8 mouse cellular contexts compared by ENCODE assay signal in the genomic region with DNA sequence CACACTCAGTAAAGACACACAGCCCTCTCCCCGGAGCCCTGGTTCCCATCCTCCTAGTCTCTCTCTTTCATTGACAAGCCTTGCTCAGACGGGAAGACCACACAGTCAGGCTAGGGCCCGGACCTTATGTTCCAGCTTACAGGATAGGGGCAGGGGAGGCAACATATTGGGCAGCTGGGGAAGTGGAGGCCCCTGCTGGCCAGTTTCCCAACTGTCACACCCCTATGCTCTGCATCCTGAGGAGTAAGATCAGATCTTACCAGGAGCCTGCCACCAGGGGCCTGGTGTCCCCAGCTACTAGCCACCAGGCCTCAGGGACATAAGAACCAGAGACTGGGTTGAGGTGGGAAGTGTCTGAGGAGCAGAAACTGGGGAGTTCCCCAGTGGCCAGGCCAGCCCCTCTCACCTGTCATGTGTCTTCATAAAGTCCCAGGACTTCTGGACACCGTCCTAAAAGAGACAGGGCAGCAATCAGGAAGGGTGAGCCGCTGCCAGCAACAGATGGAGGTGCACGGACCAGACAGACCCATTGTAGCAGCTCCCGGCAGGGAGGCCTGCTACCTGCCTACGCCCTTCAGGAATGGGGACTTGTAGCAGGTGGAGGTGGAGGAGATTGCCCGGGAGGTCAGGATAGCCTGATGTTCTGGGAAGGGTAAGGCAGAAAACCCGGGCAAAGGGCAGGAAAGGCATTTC. TPM values are rescaled to one million over a fixed set of nuclear protein-coding genes. Genes with fewer than 3 reads are reported as not detected.
DNase-seq lines count a peak whose midpoint lies in the region; ATAC-seq lines count a peak whose summit lies in the region.

No protein-coding gene starts in this region.

- ATAC-seq in intestine, embryonic 16.5 days, result no peak
- no peak for ATAC-seq in intestine, embryonic 15.5 days
- ATAC-seq in common myeloid progenitor, adult 5-6 weeks (replicated peaks; ENCODE audit: low read depth, poor library complexity, severe bottlenecking), result peak; percentile 48
- peak; percentile 35 for ATAC-seq in megakaryocyte-erythroid progenitor cell, adult 5-6 weeks (replicated peaks; ENCODE audit: low FRiP score, low TSS enrichment, poor library complexity, severe bottlenecking)

- peak overlapping the region; percentile 35; the same call in 1 of the 2 replicates for H3K9ac ChIP-seq in intestine, embryonic 16.5 days (ENCODE audit: low read depth, low read length)
- no peak overlapping the region for H3K9ac ChIP-seq in intestine, embryonic 15.5 days

- no peaks in the 10 kb centered on the region for H3K36me3 ChIP-seq in intestine, embryonic 16.5 days (ENCODE audit: control insufficient read depth, insufficient read depth, low read length)
- no peaks in the 10 kb centered on the region for H3K36me3 ChIP-seq in intestine, embryonic 15.5 days

- no peaks in the 10 kb centered on the region for H3K27me3 ChIP-seq in intestine, embryonic 16.5 days (replicated peaks; ENCODE audit: control insufficient read depth, insufficient read depth, low read length)
- no peaks in the 10 kb centered on the region for H3K27me3 ChIP-seq in intestine, embryonic 15.5 days (replicated peaks)

- peak; percentile 37 for DNase-seq in ES-CJ7 (ENCODE audit: low read depth, low spot score)
- DNase-seq in spleen, postnatal 10 days (ENCODE audit: low spot score in 2 of 2), result no peak
- DNase-seq in ovary, postnatal 10 days (ENCODE audit: low spot score), result no peak
- no peak for DNase-seq in urinary bladder, postnatal 14 days (ENCODE audit: low spot score)

- WGBS in intestine, embryonic 16.5 days, result 56% methylated on average over 10 of the region's 10 CpGs
- 61% methylated on average over 10 of the region's 10 CpGs for WGBS in intestine, embryonic 15.5 days

- H3K4me2 ChIP-seq in intestine, embryonic 16.5 days (ENCODE audit: low read depth, low read length), result no peak overlapping the region
- H3K4me2 ChIP-seq in intestine, embryonic 15.5 days (replicated peaks), result no peak overlapping the region; the same call in 1 of the 2 replicates

- no peaks in the 10 kb centered on the region for H3K9me3 ChIP-seq in intestine, embryonic 16.5 days (ENCODE audit: control insufficient read depth, low read length)
- H3K9me3 ChIP-seq in intestine, embryonic 15.5 days, result no peaks in the 10 kb centered on the region

- peaks cover 24% of the 10 kb centered on the region for H3K4me1 ChIP-seq in intestine, embryonic 16.5 days (ENCODE audit: control insufficient read depth, insufficient read depth, low read length)
- H3K4me1 ChIP-seq in intestine, embryonic 15.5 days (replicated peaks), result peaks cover 34% of the 10 kb centered on the region

- H3K4me3 ChIP-seq in intestine, embryonic 16.5 days (ENCODE audit: low read length), result no peak overlapping the region
- H3K4me3 ChIP-seq in intestine, embryonic 15.5 days (replicated peaks), result no peak overlapping the region

- no peak overlapping the region for H3K27ac ChIP-seq in intestine, embryonic 16.5 days (ENCODE audit: low read length)
- H3K27ac ChIP-seq in intestine, embryonic 15.5 days, result no peak overlapping the region

RNA-seq across cellular contexts. Expression of gene Nudt14, which starts 2.9 kb away (rescaled TPM):
- 100 and 102 TPM in 2 replicates for polyA plus RNA-seq in intestine, embryonic 16.5 days (2015; fragmentation: Nextera tagmentation; extraction: Ambion mirVana)
- 91.3 and 94.7 TPM in 2 replicates for polyA plus RNA-seq in intestine, embryonic 15.5 days (2015; fragmentation: Nextera tagmentation; extraction: Ambion mirVana)
- 17.4 and 27.8 TPM in 2 replicates for total RNA-seq in common myeloid progenitor, adult 5-6 weeks (2017)
- 9.9 and 22.9 TPM in 2 replicates for total RNA-seq in megakaryocyte-erythroid progenitor cell, adult 5-6 weeks (2014; fragmentation: Nextera tagmentation)
- 1.9 and 7.5 TPM in 2 replicates for total RNA-seq in megakaryocyte-erythroid progenitor cell, adult 5-6 weeks (2017)

RNA-seq across cellular contexts. Expression of gene Jag2, which starts 9.4 kb away (rescaled TPM):
- 2.2 and 2.4 TPM in 2 replicates for polyA plus RNA-seq in intestine, embryonic 16.5 days (2015; fragmentation: Nextera tagmentation; extraction: Ambion mirVana)
- 3.7 and 4.1 TPM in 2 replicates for polyA plus RNA-seq in intestine, embryonic 15.5 days (2015; fragmentation: Nextera tagmentation; extraction: Ambion mirVana)
- total RNA-seq in common myeloid progenitor, adult 5-6 weeks (2017), result 1.5 and 6.3 TPM in 2 replicates
- total RNA-seq in megakaryocyte-erythroid progenitor cell, adult 5-6 weeks (2014; fragmentation: Nextera tagmentation), result 0.11 and 0.99 TPM in 2 replicates
- 0.23 and 5.7 TPM in 2 replicates for total RNA-seq in megakaryocyte-erythroid progenitor cell, adult 5-6 weeks (2017)

RNA-seq across cellular contexts. Expression of gene Btbd6, which starts 37.3 kb away (rescaled TPM):
- 20.2 and 20.9 TPM in 2 replicates for polyA plus RNA-seq in intestine, embryonic 16.5 days (2015; fragmentation: Nextera tagmentation; extraction: Ambion mirVana)
- polyA plus RNA-seq in intestine, embryonic 15.5 days (2015; fragmentation: Nextera tagmentation; extraction: Ambion mirVana), result 19.5 and 22.4 TPM in 2 replicates
- total RNA-seq in common myeloid progenitor, adult 5-6 weeks (2017), result 3.2 and 7.4 TPM in 2 replicates
- 4.2 and 6.5 TPM in 2 replicates for total RNA-seq in megakaryocyte-erythroid progenitor cell, adult 5-6 weeks (2014; fragmentation: Nextera tagmentation)
- total RNA-seq in megakaryocyte-erythroid progenitor cell, adult 5-6 weeks (2017), result 5.0 and 8.7 TPM in 2 replicates

Comparison
In these comparisons a context has a peak if more than half of its experiments do, and no peak if none do; other contexts are left out.
1. ATAC-seq: peak in common myeloid progenitor, adult 5-6 weeks (single experiment) and megakaryocyte-erythroid progenitor cell, adult 5-6 weeks (single experiment); none in intestine, embryonic 16.5 days (single experiment) and intestine, embryonic 15.5 days (single experiment).